32 mouse cellular contexts compared by ENCODE assay signal in genomic region chr2:25234050-25234449, GRCm38 (mm10). TPM values are rescaled to one million over a fixed set of nuclear protein-coding genes. Genes with fewer than 3 reads are reported as not detected.
DNase-seq lines count a peak whose midpoint lies in the region; ATAC-seq and TF ChIP-seq lines count a peak whose summit lies in the region.
"Had no signal": no experiment of that assay in that cellular context is flagged by ENCODE, and none has a peak within 500 bp of the region (broad histone marks: within the 10 kb centered on the region; RNA-seq: fewer than 3 reads in every experiment).

TSS of gene Slc34a3 (minus strand) at chr2:25234364.

- peak within 1 kb of the TSS; percentile 90 for H3K27ac ChIP-seq in intestine, postnatal 0 days (ENCODE audit: low read depth, low read length)
- peak within 1 kb of the TSS; percentile 61 for H3K27ac ChIP-seq in kidney, embryonic 15.5 days
- no peak within 1 kb of the TSS for H3K27ac ChIP-seq in liver, embryonic 12.5 days
- no peak within 1 kb of the TSS for H3K27ac ChIP-seq in hindbrain, postnatal 0 days
- H3K27ac ChIP-seq: embryonic facial prominence, embryonic 12.5 days; heart, adult 2 months; liver, embryonic 13.5 days; midbrain, embryonic 15.5 days; neural tube, embryonic 15.5 days had no signal

- no peaks in the 10 kb centered on the region for H3K9me3 ChIP-seq in G1E (replicated peaks)
- no peaks in the 10 kb centered on the region for H3K9me3 ChIP-seq in intestine, postnatal 0 days (ENCODE audit: control insufficient read depth)
- no peaks in the 10 kb centered on the region for H3K9me3 ChIP-seq in kidney, embryonic 15.5 days (replicated peaks)
- H3K9me3 ChIP-seq in liver, embryonic 12.5 days (replicated peaks): no peaks in the 10 kb centered on the region
- H3K9me3 ChIP-seq in hindbrain, postnatal 0 days (ENCODE audit: low read length): no peaks in the 10 kb centered on the region
- H3K9me3 ChIP-seq: embryonic facial prominence, embryonic 12.5 days; heart, embryonic 12.5 days; liver, embryonic 13.5 days; midbrain, embryonic 15.5 days; neural tube, embryonic 15.5 days had no signal

- H3K27me3 ChIP-seq in G1E (ENCODE audit: insufficient read depth, low read length): peaks cover 48% of the 10 kb centered on the region
- H3K27me3 ChIP-seq in intestine, postnatal 0 days (replicated peaks; ENCODE audit: control insufficient read depth, insufficient read depth, low read length): no peaks in the 10 kb centered on the region
- no peaks in the 10 kb centered on the region for H3K27me3 ChIP-seq in kidney, embryonic 15.5 days
- H3K27me3 ChIP-seq in liver, embryonic 12.5 days (replicated peaks): peaks cover 37% of the 10 kb centered on the region
- H3K27me3 ChIP-seq in hindbrain, postnatal 0 days (ENCODE audit: insufficient read depth, low read length): no peaks in the 10 kb centered on the region

- H3K4me3 ChIP-seq in G1E (ENCODE audit: low read depth, low read length): peak within 1 kb of the TSS; percentile 61; the same call in 1 of the 2 replicates
- no peak within 1 kb of the TSS for H3K4me3 ChIP-seq in intestine, postnatal 0 days (ENCODE audit: low read depth, low read length)
- H3K4me3 ChIP-seq in kidney, embryonic 15.5 days (replicated peaks): no peak within 1 kb of the TSS
- no peak within 1 kb of the TSS for H3K4me3 ChIP-seq in liver, embryonic 12.5 days
- no peak within 1 kb of the TSS for H3K4me3 ChIP-seq in hindbrain, postnatal 0 days (ENCODE audit: low read length)
- H3K4me3 ChIP-seq: embryonic facial prominence, embryonic 12.5 days; heart, adult 2 months; heart, embryonic 12.5 days; liver, embryonic 13.5 days; midbrain, embryonic 15.5 days; neural tube, embryonic 15.5 days had no signal

- peak within 1 kb of the TSS; percentile 51 for H3K4me2 ChIP-seq in intestine, postnatal 0 days (replicated peaks; ENCODE audit: low read depth)
- H3K4me2 ChIP-seq in kidney, embryonic 15.5 days: no peak within 1 kb of the TSS
- H3K4me2 ChIP-seq in liver, embryonic 12.5 days: no peak within 1 kb of the TSS
- H3K4me2 ChIP-seq in hindbrain, postnatal 0 days (ENCODE audit: low read depth, low read length): no peak within 1 kb of the TSS
- H3K4me2 ChIP-seq: embryonic facial prominence, embryonic 12.5 days; heart, embryonic 12.5 days; liver, embryonic 13.5 days; midbrain, embryonic 15.5 days; neural tube, embryonic 15.5 days had no signal

- ATAC-seq in G1E (ENCODE audit: extremely low read depth, insufficient number of reproducible peaks, low FRiP score, poor library complexity, severe bottlenecking): no peak
- ATAC-seq in intestine, postnatal 0 days: peak; percentile 50
- ATAC-seq in kidney, embryonic 15.5 days (replicated peaks; ENCODE audit: low FRiP score): no peak
- no peak for ATAC-seq in liver, embryonic 12.5 days
- no peak for ATAC-seq in hindbrain, postnatal 0 days
- ATAC-seq: forebrain, embryonic 14.5 days; hindbrain, embryonic 16.5 days; lung, postnatal 0 days; midbrain, embryonic 15.5 days had no signal

- no peak for DNase-seq in G1E (ENCODE audit: low spot score)
- peak; percentile 61 to 81 for DNase-seq in kidney, postnatal 25 days
- no peak for DNase-seq in hindbrain, postnatal 0 days (ENCODE audit: low spot score)
- DNase-seq in layer of hippocampus, postnatal 14 days (ENCODE audit: low spot score in 2 of 2): no peak
- DNase-seq in right cerebral cortex, adult 18-20 months: no peak
- DNase-seq: adrenal gland, postnatal 14 days; cerebellum, adult 11-12 months; cerebellum, adult 9-11 months; embryo, embryonic 11 days; gastrocnemius, postnatal 36 days; heart, adult 2 months; layer of hippocampus, postnatal 36 days; left cerebral cortex, postnatal 4 days; liver, embryonic 13.5 days; lung, adult 18-20 months; lung, postnatal 4 days had no signal

- H3K9ac ChIP-seq in intestine, postnatal 0 days (ENCODE audit: low read depth, low read length): no peak within 1 kb of the TSS; the same call in 1 of the 2 replicates
- H3K9ac ChIP-seq in kidney, embryonic 15.5 days: no peak within 1 kb of the TSS
- no peak within 1 kb of the TSS for H3K9ac ChIP-seq in liver, embryonic 12.5 days
- H3K9ac ChIP-seq in hindbrain, postnatal 0 days (replicated peaks; ENCODE audit: low read length): no peak within 1 kb of the TSS
- H3K9ac ChIP-seq: embryonic facial prominence, embryonic 12.5 days; heart, embryonic 12.5 days; liver, embryonic 13.5 days; midbrain, embryonic 15.5 days; neural tube, embryonic 15.5 days had no signal

- 43% methylated on average over 3 of the region's 3 CpGs for WGBS in intestine, postnatal 0 days
- WGBS in kidney, embryonic 15.5 days: 75% methylated on average over 3 of the region's 3 CpGs
- WGBS in liver, embryonic 12.5 days (ENCODE audit: insufficient replicate concordance): 59% methylated on average over 3 of the region's 3 CpGs
- 93% methylated on average over 3 of the region's 3 CpGs for WGBS in hindbrain, postnatal 0 days

- peaks cover 4% of the 10 kb centered on the region for H3K36me3 ChIP-seq in G1E (replicated peaks)
- no peaks in the 10 kb centered on the region for H3K36me3 ChIP-seq in intestine, postnatal 0 days (ENCODE audit: control insufficient read depth, insufficient read depth)
- no peaks in the 10 kb centered on the region for H3K36me3 ChIP-seq in kidney, embryonic 15.5 days
- H3K36me3 ChIP-seq in liver, embryonic 12.5 days: no peaks in the 10 kb centered on the region
- no peaks in the 10 kb centered on the region for H3K36me3 ChIP-seq in hindbrain, postnatal 0 days (ENCODE audit: insufficient read depth, low read length)
- H3K36me3 ChIP-seq: embryonic facial prominence, embryonic 12.5 days; heart, embryonic 12.5 days; liver, embryonic 13.5 days; midbrain, embryonic 15.5 days; neural tube, embryonic 15.5 days had no signal

- TF ChIP-seq CTCF in G1E (IDR thresholded peaks at IDR 0.05; ENCODE audit: low read depth, low read length): no peak
- no peak for TF ChIP-seq CTCF in intestine, postnatal 0 days (IDR thresholded peaks at IDR 0.05; ENCODE audit: low read depth)
- no peak for TF ChIP-seq CTCF in hindbrain, postnatal 0 days (IDR thresholded peaks at IDR 0.05; ENCODE audit: low read depth)

- H3K4me1 ChIP-seq in G1E (ENCODE audit: insufficient read depth, low read depth, low read length): peaks cover 97% of the 10 kb centered on the region
- peaks cover 11% of the 10 kb centered on the region for H3K4me1 ChIP-seq in intestine, postnatal 0 days (replicated peaks; ENCODE audit: control insufficient read depth, insufficient read depth, low read length)
- peaks cover 9% of the 10 kb centered on the region for H3K4me1 ChIP-seq in kidney, embryonic 15.5 days
- peaks cover 31% of the 10 kb centered on the region for H3K4me1 ChIP-seq in liver, embryonic 12.5 days
- H3K4me1 ChIP-seq in hindbrain, postnatal 0 days (ENCODE audit: insufficient read depth, low read length): no peaks in the 10 kb centered on the region
- H3K4me1 ChIP-seq: embryonic facial prominence, embryonic 12.5 days; heart, embryonic 12.5 days had no signal

RNA-seq across cellular contexts. Expression of gene Slc34a3, which starts in this region (rescaled TPM):
- total RNA-seq in G1E (2014; fragmentation: Nextera tagmentation): 0.63 TPM in 1 of 2 replicates, not detected in the other
- total RNA-seq in G1E (2017): not detected in 2 replicates
- 0.91 and 0.95 TPM in 2 replicates for polyA plus RNA-seq in G1E (2012)
- polyA plus RNA-seq in intestine, postnatal 0 days (2015; fragmentation: Nextera tagmentation; extraction: Ambion mirVana): 34.0 and 37.6 TPM in 2 replicates
- polyA plus RNA-seq in kidney, embryonic 15.5 days (2015; fragmentation: Nextera tagmentation; extraction: Ambion mirVana): 0.78 and 0.99 TPM in 2 replicates
- 0.17 TPM in 1 of 2 replicates, not detected in the other for polyA plus RNA-seq in liver, embryonic 12.5 days (2016; fragmentation: Nextera tagmentation; extraction: Ambion mirVana)
- total RNA-seq in hindbrain, postnatal 0 days (2014; rRNA removed): not detected in 2 replicates
- polyA plus RNA-seq in hindbrain, postnatal 0 days (2015; fragmentation: Nextera tagmentation; extraction: Ambion mirVana): not detected in 2 replicates
- total RNA-seq in layer of hippocampus, postnatal 14 days (2021): not detected
- total RNA-seq: adrenal gland, postnatal 14 days; gastrocnemius, adult 18-20 months; gastrocnemius, postnatal 36 days; heart, adult 2 months; hematopoietic stem cell, adult 5-6 weeks; layer of hippocampus, adult 8-10 months; layer of hippocampus, postnatal 36 days; left cerebral cortex, postnatal 4 days; megakaryocyte-erythroid progenitor cell, adult 5-6 weeks had no signal
- polyA plus RNA-seq: embryonic facial prominence, embryonic 12.5 days; forebrain, embryonic 14.5 days; heart, adult 2 months; heart, embryonic 12.5 days; heart, postnatal 0 days; hindbrain, embryonic 16.5 days; limb, embryonic 14.5 days; liver, embryonic 13.5 days; lung, postnatal 0 days; midbrain, embryonic 15.5 days; neural tube, embryonic 15.5 days had no signal

Comparison
In these comparisons a context has a peak if more than half of its experiments do, and no peak if none do; other contexts are left out.
1. RNA of gene Slc34a3 (polyA plus RNA-seq): 34.0 to 37.6 TPM in intestine, postnatal 0 days; 0.91 to 0.95 TPM in G1E, 0.78 to 0.99 TPM in kidney, embryonic 15.5 days, 0.17 TPM in liver, embryonic 12.5 days and not detected in hindbrain, postnatal 0 days; every median in the first group is over 10 times any median in the second.
2. DNase-seq: peak in kidney, postnatal 25 days (2 of 2); none in G1E (single experiment), hindbrain, postnatal 0 days (single experiment), layer of hippocampus, postnatal 14 days (0 of 2) and right cerebral cortex, adult 18-20 months (single experiment).
3. H3K27ac ChIP-seq: peak in intestine, postnatal 0 days (single experiment) and kidney, embryonic 15.5 days (single experiment); none in liver, embryonic 12.5 days (single experiment) and hindbrain, postnatal 0 days (single experiment).